Mouse (Mus musculus) limb, embryonic 13.5 days (tissue): ENCODE measurements around the gene Rbfox1. TPM values are rescaled to one million over a fixed set of nuclear protein-coding genes. Genes with fewer than 3 reads are reported as not detected.

ENCODE experiments used
- ATAC-seq: fragments of 200-750 bp; cut with Nextera tagmentation; 2 replicates; pipeline ENCODE4 v1.8.0; 2017; ENCODE audit warnings: low read depth, moderate number of reproducible peaks, moderate TSS enrichment; ENCODE audit not compliant: low FRiP score
- H3K27ac ChIP-seq: fragments of 300-500 bp; sonication (generic); 2 replicates; pipeline ENCODE4 v1.5.1; 2015; ENCODE audit warnings: inconsistent platforms, mild to moderate bottlenecking, moderate library complexity
- H3K27me3 ChIP-seq: fragments of 300-500 bp; sonication (generic); 2 replicates; pipeline ENCODE4 v1.6.1; 2015; ENCODE audit warnings: mild to moderate bottlenecking, inconsistent platforms
- H3K36me3 ChIP-seq: fragments of 300-500 bp; sonication (generic); 2 replicates; pipeline ENCODE4 v1.6.1; 2015; ENCODE audit warnings: inconsistent platforms, mild to moderate bottlenecking, moderate library complexity
- H3K4me1 ChIP-seq: fragments of 300-500 bp; sonication (generic); 2 replicates; pipeline ENCODE4 v1.6.1; 2015; ENCODE audit warnings: inconsistent platforms
- H3K4me2 ChIP-seq: fragments of 300-500 bp; sonication (generic); replicated peaks from 2 replicates; pipeline ENCODE4 v1.6.1; 2015; ENCODE audit warnings: inconsistent platforms, mild to moderate bottlenecking, moderate library complexity
- H3K4me3 ChIP-seq: fragments of 300-500 bp; sonication (generic); 2 replicates; pipeline ENCODE4 v1.5.1; 2015; ENCODE audit warnings: moderate library complexity, mild to moderate bottlenecking, inconsistent platforms
- H3K9ac ChIP-seq: fragments of 300-500 bp; sonication (generic); 2 replicates; pipeline ENCODE4 v1.6.1; 2015; ENCODE audit warnings: mild to moderate bottlenecking, inconsistent platforms
- H3K9me3 ChIP-seq: fragments of 300-500 bp; sonication (generic); 2 replicates; pipeline ENCODE4 v1.6.1; 2016; ENCODE audit warnings: inconsistent platforms
- WGBS: fragments of 180-500 bp; shearing (Covaris S2); methylation state at CpG from one replicate; pipeline ENCODE4 v1.1.7; 2015; 5-methylcytosine and 5-hydroxymethylcytosine counted together
- polyA plus RNA-seq: library from polyadenylated mRNA; unstranded; fragments of >200 nt; fragmentation: Nextera tagmentation; extraction: Ambion mirVana; gene quantifications from 2 replicates; pipeline ENCODE4 v1.2.1, GENCODE M21; 2015

Gene Rbfox1
- polyA plus RNA-seq, 1 experiment from 2014 or later: 4.1 TPM

- Histone ChIP-seq H3K9me3 (no peaks in the 10 kb centered on the region), H3K4me1 (no peaks in the 10 kb centered on the region), H3K36me3 (no peaks in the 10 kb centered on the region), H3K4me2 (no peak overlapping the region), H3K27me3 (no peaks in the 10 kb centered on the region), H3K4me3 (no peak overlapping the region), H3K9ac (no peak overlapping the region), H3K27ac (no peak overlapping the region)
- ATAC-seq: no peak
- 82% methylated on average over 3 of the region's 3 CpGs for WGBS
These were observed 1315.1 kb downstream of the Rbfox1 start for GRCm38 (mm10) chr16:7200239-7200638.

DNA sequence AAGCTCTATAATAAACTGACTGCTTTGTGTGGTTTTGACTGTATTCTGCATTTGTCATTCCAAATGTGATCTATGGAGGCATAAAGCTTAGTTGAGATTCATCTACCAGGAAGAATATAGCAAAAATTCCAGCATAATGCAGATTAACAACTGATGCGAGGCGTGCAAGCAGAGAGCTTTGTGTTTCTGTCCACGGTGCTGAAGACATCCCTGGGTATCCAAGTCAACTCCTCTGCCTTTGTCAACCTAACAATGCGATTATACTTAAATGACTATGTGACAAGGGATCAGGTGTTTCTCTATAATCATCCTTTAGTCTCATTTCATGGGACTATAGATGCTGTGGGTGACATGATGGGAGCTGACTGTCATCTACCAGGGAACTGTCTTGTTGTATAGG lies 1316.7 kb downstream of the Rbfox1 start:
- Histone ChIP-seq H3K4me2 (no peak overlapping the region), H3K4me3 (no peak overlapping the region), H3K27ac (no peak overlapping the region), H3K36me3 (no peaks in the 10 kb centered on the region), H3K4me1 (no peaks in the 10 kb centered on the region), H3K9ac (no peak overlapping the region), H3K9me3 (no peaks in the 10 kb centered on the region), H3K27me3 (no peaks in the 10 kb centered on the region)
- 60% methylated on average over 4 of the region's 4 CpGs for WGBS
- no peak for ATAC-seq

- Histone ChIP-seq H3K36me3 (no peaks in the 10 kb centered on the region), H3K4me2 (no peak overlapping the region), H3K27ac (no peak overlapping the region), H3K27me3 (no peaks in the 10 kb centered on the region), H3K9me3 (no peaks in the 10 kb centered on the region), H3K9ac (no peak overlapping the region), H3K4me3 (no peak overlapping the region), H3K4me1 (no peaks in the 10 kb centered on the region)
- WGBS: 84% methylated on average over 2 of the region's 2 CpGs
- no peak for ATAC-seq
These were observed 1321.2 kb downstream of the Rbfox1 start for GRCm38 (mm10) chr16:7206116-7206900.

GRCm38 (mm10) chr16:7207599-7207998 lies 1322.4 kb downstream of the Rbfox1 start:
- H3K9ac ChIP-seq: no peak overlapping the region
- 86% methylated on average over 2 of the region's 2 CpGs for WGBS
- no peaks in the 10 kb centered on the region for H3K27me3 ChIP-seq
- H3K4me3 ChIP-seq: no peak overlapping the region
- H3K9me3 ChIP-seq: no peaks in the 10 kb centered on the region
- no peak for ATAC-seq
- no peaks in the 10 kb centered on the region for H3K4me1 ChIP-seq
- H3K4me2 ChIP-seq: no peak overlapping the region
- no peaks in the 10 kb centered on the region for H3K36me3 ChIP-seq
- H3K27ac ChIP-seq: no peak overlapping the region

DNA sequence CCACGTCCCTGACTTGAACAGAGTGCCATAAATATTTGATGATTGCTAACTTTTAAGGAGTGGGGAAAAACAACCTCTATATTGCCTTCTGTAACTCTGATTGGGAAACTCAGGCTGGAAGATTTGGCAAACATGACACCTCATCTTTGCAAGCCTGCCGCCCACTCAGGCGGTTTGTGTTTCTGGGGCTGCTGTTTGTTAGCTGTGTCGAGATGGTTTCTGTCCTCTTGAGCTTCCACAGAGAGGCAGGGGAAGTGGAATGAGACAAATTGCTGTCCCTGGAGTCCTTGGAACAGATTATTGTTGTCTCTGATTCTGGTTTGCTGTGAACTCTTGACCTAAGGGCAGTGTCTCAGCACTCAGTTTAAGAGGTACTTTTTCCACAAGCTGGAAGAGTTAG lies 1327.6 kb downstream of the Rbfox1 start:
- no peaks in the 10 kb centered on the region for H3K9me3 ChIP-seq
- H3K27me3 ChIP-seq: no peaks in the 10 kb centered on the region
- 67% methylated on average over 4 of the region's 4 CpGs for WGBS
- H3K27ac ChIP-seq: no peak overlapping the region
- H3K4me2 ChIP-seq: no peak overlapping the region
- H3K4me3 ChIP-seq: no peak overlapping the region
- H3K4me1 ChIP-seq: 0 out of 2 replicates have a peak, but pooled peaks cover 3% of the 10 kb centered on the region
- no peak for ATAC-seq
- no peak overlapping the region for H3K9ac ChIP-seq
- H3K36me3 ChIP-seq: no peaks in the 10 kb centered on the region

- Histone ChIP-seq H3K36me3 (no peaks in the 10 kb centered on the region), H3K9ac (no peak overlapping the region), H3K4me2 (no peak overlapping the region), H3K4me3 (no peak overlapping the region), H3K4me1 (no peaks in the 10 kb centered on the region; the same call in 1 of the 2 replicates), H3K27ac (no peak overlapping the region), H3K9me3 (no peaks in the 10 kb centered on the region), H3K27me3 (no peaks in the 10 kb centered on the region)
- 70% methylated on average over 2 of the region's 2 CpGs for WGBS
- no peak for ATAC-seq
These were observed 1338.1 kb downstream of the Rbfox1 start for GRCm38 (mm10) chr16:7223265-7223664.

GRCm38 (mm10) chr16:7226000-7226399 lies 1340.8 kb downstream of the Rbfox1 start:
- no peak for ATAC-seq
- Histone ChIP-seq H3K27me3 (no peaks in the 10 kb centered on the region), H3K36me3 (no peaks in the 10 kb centered on the region), H3K4me3 (no peak overlapping the region), H3K4me2 (no peak overlapping the region), H3K27ac (no peak overlapping the region), H3K9ac (no peak overlapping the region), H3K9me3 (no peaks in the 10 kb centered on the region), H3K4me1 (no peaks in the 10 kb centered on the region)
- 94% methylated on average over 3 of the region's 3 CpGs for WGBS

DNA sequence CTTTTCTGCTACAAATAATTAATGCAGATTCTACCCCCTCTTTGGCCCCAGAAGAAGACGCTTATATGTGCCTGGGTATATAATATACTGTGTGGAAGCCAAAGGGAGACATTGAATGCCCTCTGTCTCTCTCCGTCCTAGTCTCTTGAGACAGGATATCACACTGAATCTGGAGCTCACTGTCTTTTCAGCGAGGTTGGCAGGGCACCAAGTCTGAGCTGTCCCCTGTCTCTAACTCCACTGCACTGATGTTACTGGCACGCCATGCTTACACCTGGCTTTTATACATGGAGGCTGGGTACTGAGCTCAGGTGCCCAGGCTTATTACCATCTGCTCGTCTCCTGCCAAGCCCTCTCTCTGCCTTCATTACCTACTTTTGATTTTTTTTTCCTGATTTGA lies 1343.1 kb downstream of the Rbfox1 start:
- 82% methylated on average over 5 of the region's 5 CpGs for WGBS
- no peaks in the 10 kb centered on the region for H3K36me3 ChIP-seq
- H3K4me3 ChIP-seq: no peak overlapping the region
- no peak overlapping the region for H3K27ac ChIP-seq
- no peak overlapping the region for H3K4me2 ChIP-seq
- no peak overlapping the region for H3K9ac ChIP-seq
- ATAC-seq: no peak
- H3K27me3 ChIP-seq: no peaks in the 10 kb centered on the region
- H3K4me1 ChIP-seq: no peaks in the 10 kb centered on the region
- no peaks in the 10 kb centered on the region for H3K9me3 ChIP-seq

DNA sequence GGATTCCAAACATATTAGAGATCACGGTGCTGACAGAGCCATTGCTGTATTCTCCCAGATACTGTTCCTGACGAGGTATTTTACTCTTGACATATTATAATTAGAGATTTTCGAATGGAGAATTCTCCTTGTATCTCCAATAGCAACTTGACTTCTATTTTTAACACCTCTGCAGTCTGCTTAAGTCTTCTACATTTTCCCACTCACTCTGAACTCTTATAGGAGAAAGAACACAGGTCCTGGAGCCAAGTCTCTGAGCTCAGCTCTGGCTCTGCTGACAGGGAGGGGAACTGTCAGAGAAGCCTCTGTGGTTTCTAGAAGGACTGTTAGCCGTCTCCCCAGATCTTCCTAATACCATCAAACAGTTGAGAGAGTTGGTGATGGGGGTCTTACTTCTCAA lies 1344.1 kb downstream of the Rbfox1 start:
- no peak for ATAC-seq
- Histone ChIP-seq H3K27me3 (no peaks in the 10 kb centered on the region), H3K9me3 (no peaks in the 10 kb centered on the region), H3K9ac (no peak overlapping the region), H3K4me1 (no peaks in the 10 kb centered on the region), H3K4me2 (no peak overlapping the region), H3K4me3 (no peak overlapping the region), H3K27ac (no peak overlapping the region), H3K36me3 (no peaks in the 10 kb centered on the region)
- WGBS: 69% methylated on average over 4 of the region's 4 CpGs

GRCm38 (mm10) chr16:7241627-7242026 lies 1356.5 kb downstream of the Rbfox1 start:
- H3K27ac ChIP-seq: no peak overlapping the region

DNA sequence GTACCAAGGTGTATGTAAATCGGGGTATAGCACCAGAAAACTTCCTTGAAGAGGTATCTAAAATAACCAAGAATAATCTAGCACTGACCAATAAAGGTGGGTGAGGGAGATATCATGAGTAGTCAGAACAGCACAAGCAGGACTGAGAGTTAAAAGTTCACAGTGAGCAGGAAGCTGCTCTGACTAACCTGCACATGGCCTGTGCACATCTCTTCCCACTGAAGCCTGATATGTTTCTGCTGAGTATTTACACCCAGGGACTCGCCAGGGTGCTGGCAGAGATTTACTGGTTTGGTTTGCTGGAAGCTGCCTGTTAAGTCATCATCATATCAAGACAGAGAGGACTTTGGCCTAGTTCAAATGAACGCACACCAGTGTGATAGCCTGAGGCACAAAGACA lies 1357.3 kb downstream of the Rbfox1 start:
- H3K36me3 ChIP-seq: no peaks in the 10 kb centered on the region
- H3K4me3 ChIP-seq: no peak overlapping the region
- 76% methylated on average over 3 of the region's 3 CpGs for WGBS
- no peaks in the 10 kb centered on the region for H3K4me1 ChIP-seq
- H3K4me2 ChIP-seq: no peak overlapping the region
- no peaks in the 10 kb centered on the region for H3K9me3 ChIP-seq
- ATAC-seq: no peak
- H3K27ac ChIP-seq: no peak overlapping the region
- H3K9ac ChIP-seq: no peak overlapping the region
- no peaks in the 10 kb centered on the region for H3K27me3 ChIP-seq

More at GRCm38 (mm10) chr16:7241627-7242026, 1356.5 kb downstream of the Rbfox1 start:
- H3K9ac ChIP-seq: no peak overlapping the region
- no peaks in the 10 kb centered on the region for H3K9me3 ChIP-seq
- no peak overlapping the region for H3K4me2 ChIP-seq
- H3K4me1 ChIP-seq: no peaks in the 10 kb centered on the region
- no peak overlapping the region for H3K4me3 ChIP-seq
- WGBS: 58% methylated on average over 3 of the region's 3 CpGs
- H3K27me3 ChIP-seq: no peaks in the 10 kb centered on the region
- no peak for ATAC-seq
- H3K36me3 ChIP-seq: no peaks in the 10 kb centered on the region

GRCm38 (mm10) chr16:7244382-7244781 lies 1359.2 kb downstream of the Rbfox1 start:
- no peak overlapping the region for H3K4me3 ChIP-seq
- no peak for ATAC-seq
- no peak overlapping the region for H3K27ac ChIP-seq
- H3K4me1 ChIP-seq: no peaks in the 10 kb centered on the region
- no peak overlapping the region for H3K9ac ChIP-seq
- H3K27me3 ChIP-seq: no peaks in the 10 kb centered on the region
- WGBS: 84% methylated on average over 1 of the region's 1 CpGs
- H3K4me2 ChIP-seq: no peak overlapping the region
- H3K36me3 ChIP-seq: no peaks in the 10 kb centered on the region
- no peaks in the 10 kb centered on the region for H3K9me3 ChIP-seq

- WGBS: 43% methylated on average over 4 of the region's 4 CpGs
These were observed 1366.5 kb downstream of the Rbfox1 start for GRCm38 (mm10) chr16:7251696-7252095.

More at GRCm38 (mm10) chr16:7251696-7252095, 1366.5 kb downstream of the Rbfox1 start:
- Histone ChIP-seq H3K36me3 (no peaks in the 10 kb centered on the region), H3K27me3 (no peaks in the 10 kb centered on the region), H3K9me3 (no peaks in the 10 kb centered on the region), H3K4me3 (no peak overlapping the region), H3K27ac (no peak overlapping the region), H3K4me2 (no peak overlapping the region), H3K4me1 (0 out of 2 replicates have a peak, but pooled peaks cover 2% of the 10 kb centered on the region), H3K9ac (no peak overlapping the region)
- ATAC-seq: no peak
